8 mouse cellular contexts compared by ENCODE assay signal in the genomic region with DNA sequence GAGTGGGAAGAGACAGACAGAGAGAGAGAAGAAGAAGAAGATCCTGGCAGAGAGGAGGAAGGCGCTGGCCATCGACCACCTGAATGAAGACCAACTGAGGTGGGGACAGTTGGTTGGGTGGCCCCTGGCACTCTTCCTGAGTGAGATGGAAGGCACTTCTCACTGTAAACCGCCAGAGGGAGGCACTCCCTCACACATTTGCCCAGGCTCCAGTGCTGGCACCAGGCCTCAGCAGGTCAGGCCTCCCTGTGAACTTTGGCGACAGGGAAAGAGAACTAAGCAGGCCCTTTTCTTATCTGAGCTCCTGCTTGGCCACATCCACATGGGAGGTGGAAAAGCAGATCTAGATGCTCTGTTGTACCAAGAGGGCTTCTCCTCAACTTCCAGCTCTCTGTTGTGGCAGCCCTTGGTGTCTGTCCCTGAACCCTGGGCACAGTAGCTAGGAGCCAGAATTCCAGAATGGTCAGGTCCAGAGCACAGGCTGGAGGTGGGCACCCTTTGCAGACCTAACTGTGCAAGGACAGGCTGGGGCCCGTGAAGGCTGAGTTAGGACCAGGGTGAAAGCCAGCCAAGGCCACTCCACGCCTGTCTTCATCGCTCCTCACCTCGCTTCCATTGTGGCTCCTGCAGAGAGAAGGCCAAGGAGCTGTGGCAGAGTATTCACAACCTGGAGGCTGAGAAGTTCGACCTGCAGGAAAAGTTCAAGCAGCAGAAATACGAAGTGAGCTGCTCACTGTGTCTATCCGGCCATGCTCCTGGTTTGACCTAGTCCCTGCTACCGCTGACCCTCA. TPM values are rescaled to one million over a fixed set of nuclear protein-coding genes. Genes with fewer than 3 reads are reported as not detected.
DNase-seq lines count a peak whose midpoint lies in the region; ATAC-seq lines count a peak whose summit lies in the region.

No protein-coding gene starts in this region.

- ATAC-seq in megakaryocyte-erythroid progenitor cell, adult 5-6 weeks (replicated peaks; ENCODE audit: low FRiP score, low TSS enrichment, poor library complexity, severe bottlenecking), result peak; percentile 64
- no peak for ATAC-seq in frontal cortex, adult (ENCODE audit: low TSS enrichment)

- DNase-seq in cerebellum, postnatal 14 days, result peak; percentile 30 to 54
- no peak for DNase-seq in cerebellum, postnatal 36 days
- DNase-seq in right cerebral cortex, adult 18-20 months, result peak; percentile 17
- DNase-seq in right cerebral cortex, postnatal 36 days (ENCODE audit: low spot score in 2 of 2), result no peak
- peak; percentile 37 for DNase-seq in embryo, embryonic 9.5 days (ENCODE audit: extremely low spot score)
- DNase-seq in kidney, postnatal 36 days, result peak; percentile 39 to 73

RNA-seq across cellular contexts. Expression of gene Tnnt2, which starts 14.8 kb away (rescaled TPM):
- total RNA-seq in megakaryocyte-erythroid progenitor cell, adult 5-6 weeks (2014; fragmentation: Nextera tagmentation), result 1.4 TPM in 1 of 2 replicates, not detected in the other
- not detected in 2 replicates for total RNA-seq in megakaryocyte-erythroid progenitor cell, adult 5-6 weeks (2017)

RNA-seq across cellular contexts. Expression of gene Lad1, which starts 32.5 kb away (rescaled TPM):
- total RNA-seq in megakaryocyte-erythroid progenitor cell, adult 5-6 weeks (2014; fragmentation: Nextera tagmentation), result not detected in 2 replicates
- not detected in 2 replicates for total RNA-seq in megakaryocyte-erythroid progenitor cell, adult 5-6 weeks (2017)

Comparison
In these comparisons a context has a peak if more than half of its experiments do, and no peak if none do; other contexts are left out.
1. DNase-seq: peak in cerebellum, postnatal 14 days (2 of 2), right cerebral cortex, adult 18-20 months (single experiment), embryo, embryonic 9.5 days (single experiment) and kidney, postnatal 36 days (2 of 2); none in cerebellum, postnatal 36 days (0 of 2) and right cerebral cortex, postnatal 36 days (0 of 2).